Mouse (Mus musculus) CD4-positive, CD25-positive, alpha-beta regulatory T cell, adult 9 weeks (primary cell): ENCODE data around the gene Pip5kl1. TPM values are rescaled to one million over a fixed set of nuclear protein-coding genes. Genes with fewer than 3 reads are reported as not detected.

Experiments used
- polyA plus RNA-seq: library from polyadenylated mRNA; unstranded; fragments of 100-300 nt; shearing (Covaris generic); gene quantifications from one replicate; pipeline ENCODE4 v1.2.1, GENCODE M21; 2017

The Pip5kl1 gene
- polyA plus RNA-seq: not detected

DNA sequence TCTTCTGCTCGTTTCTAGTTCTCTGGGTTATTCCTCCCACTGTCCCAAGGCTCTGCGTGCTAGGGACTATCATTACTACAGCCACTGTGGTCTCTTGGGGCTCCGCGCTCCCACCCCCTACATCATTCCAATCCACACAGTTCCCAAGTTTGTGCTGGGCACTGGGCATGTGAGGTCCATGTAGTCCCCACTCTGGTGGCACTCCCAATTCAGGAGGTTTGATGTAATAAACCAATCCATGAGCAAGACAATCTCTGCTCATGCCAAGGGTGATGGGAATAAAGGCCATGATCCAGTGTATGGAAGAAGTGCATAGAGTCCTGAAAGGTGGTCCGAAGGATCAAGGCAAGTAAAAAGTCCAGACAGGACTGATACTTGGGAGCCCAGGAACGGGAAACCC lies at the start of gene Pip5kl1:
Gene Pip5kl1, plus strand, starts transcription at position 301 of the 400 bp plus-strand sequence.

GRCm38 (mm10) chr2:32534733-32535471 lies 39.7 kb upstream of the Pip5kl1 start, which contains the start of gene Fam102a:
TSS of gene Fam102a (plus strand) at chr2:32535332.

GRCm38 (mm10) chr2:32570698-32571494 lies 3.7 kb upstream of the Pip5kl1 start, which contains the start of gene Dpm2:
TSS of gene Dpm2 (plus strand) at chr2:32570858.

GRCm38 (mm10) chr2:32575586-32576160 lies 1.1 kb downstream of the Pip5kl1 start, which contains the start of gene 9430097D07Rik:
TSS of gene 9430097D07Rik (minus strand) at chr2:32575684.

DNA sequence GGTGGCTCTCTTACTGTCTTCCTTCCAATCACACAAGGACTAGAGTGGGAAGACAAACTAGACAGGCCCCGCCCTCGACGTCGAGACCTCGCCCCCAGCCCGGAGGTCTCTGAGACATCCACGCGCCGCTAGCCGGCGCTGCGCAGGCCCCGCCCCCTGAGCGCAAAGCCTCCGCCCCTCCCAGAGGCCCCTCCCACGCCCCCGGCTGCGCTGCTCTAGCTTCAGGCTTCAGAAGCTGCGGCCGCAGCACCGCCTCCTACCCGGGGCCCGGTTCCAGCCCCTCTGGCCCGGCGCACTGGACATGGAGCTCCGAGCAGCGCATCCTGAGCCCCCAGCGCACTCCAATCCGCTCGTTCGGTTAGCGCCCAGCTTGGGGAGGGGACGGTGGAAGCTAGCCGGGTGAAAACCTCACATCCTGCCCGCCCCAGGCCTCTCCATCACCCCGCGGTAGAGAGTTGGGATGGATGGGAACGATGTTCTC lies 12.3 kb downstream of the Pip5kl1 start, which contains the start of gene St6galnac4:
Gene St6galnac4, plus strand, starts transcription at position 225 of the 481 bp plus-strand sequence.

DNA sequence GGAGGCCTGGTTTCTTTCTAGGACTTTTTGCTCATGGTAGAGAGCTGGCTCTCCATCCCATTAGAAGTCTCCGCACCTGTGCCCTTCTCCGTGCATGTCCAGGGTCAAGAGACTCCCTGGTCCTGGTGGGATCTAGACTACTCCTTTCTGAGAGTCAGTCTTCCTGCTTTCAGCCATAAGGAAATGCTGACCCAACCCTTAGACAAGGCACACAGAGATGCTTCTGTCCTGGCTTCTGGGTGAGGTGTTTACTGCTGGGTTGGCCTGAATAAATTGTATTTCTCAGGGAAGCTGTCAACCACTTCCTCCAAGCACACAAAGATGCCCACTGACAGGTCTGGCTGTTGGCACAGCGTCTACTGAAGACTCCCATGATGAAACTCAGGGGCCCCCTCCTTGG lies 24.8 kb downstream of the Pip5kl1 start, which contains the start of gene St6galnac6:
Gene St6galnac6, plus strand, starts transcription at position 301 of the 400 bp plus-strand sequence.

GRCm38 (mm10) chr2:32621517-32621859 lies 46.9 kb downstream of the Pip5kl1 start, which contains the start of gene Ak1:
TSS of gene Ak1 (plus strand) at chr2:32621758.

Other genes with a start within 250 kb of the Pip5kl1 start
- gene Ciz1, start 222.5 kb upstream of the Pip5kl1 start, polyA plus RNA-seq: 160 TPM
- not detected for gene Dnm1, start 221.5 kb upstream of the Pip5kl1 start, polyA plus RNA-seq
- gene 1110008P14Rik, start 192.9 kb upstream of the Pip5kl1 start, polyA plus RNA-seq: 88.4 TPM
- not detected for gene Lcn2, start 186.5 kb upstream of the Pip5kl1 start, polyA plus RNA-seq
- 2.1 TPM for gene Ptges2, start 178.9 kb upstream of the Pip5kl1 start, polyA plus RNA-seq
- gene Naif1, start 124.3 kb upstream of the Pip5kl1 start, polyA plus RNA-seq: 9.3 TPM
- 3.6 TPM for gene Slc25a25, start 123.4 kb upstream of the Pip5kl1 start, polyA plus RNA-seq
- gene Fam102a, start 39.5 kb upstream of the Pip5kl1 start, polyA plus RNA-seq: 67.8 TPM
- gene Dpm2, start 3.9 kb upstream of the Pip5kl1 start, polyA plus RNA-seq: 161 TPM
- gene 9430097D07Rik, start 887 bp downstream of the Pip5kl1 start, polyA plus RNA-seq: not detected
- gene St6galnac4, start 12.3 kb downstream of the Pip5kl1 start, polyA plus RNA-seq: 57.7 TPM
- 3.9 TPM for gene St6galnac6, start 24.9 kb downstream of the Pip5kl1 start, polyA plus RNA-seq
- not detected for gene Ak1, start 47.0 kb downstream of the Pip5kl1 start, polyA plus RNA-seq
- 0.07 TPM for gene Eng, start 71.8 kb downstream of the Pip5kl1 start, polyA plus RNA-seq
- 22.8 TPM for gene Fpgs, start 129.3 kb downstream of the Pip5kl1 start, polyA plus RNA-seq
- 27.3 TPM for gene Cdk9, start 138.3 kb downstream of the Pip5kl1 start, polyA plus RNA-seq
- 126 TPM for gene Sh2d3c, start 146.3 kb downstream of the Pip5kl1 start, polyA plus RNA-seq
- 0.50 TPM for gene 6330409D20Rik, start 166.2 kb downstream of the Pip5kl1 start, polyA plus RNA-seq
- 54.6 TPM for gene Tor2a, start 182.4 kb downstream of the Pip5kl1 start, polyA plus RNA-seq
- gene Ttc16, start 200.8 kb downstream of the Pip5kl1 start, polyA plus RNA-seq: 1.6 TPM
- gene Ptrh1, start 201.0 kb downstream of the Pip5kl1 start, polyA plus RNA-seq: 6.0 TPM
- gene Cfap157, start 209.6 kb downstream of the Pip5kl1 start, polyA plus RNA-seq: not detected